Mouse (Mus musculus): ENCODE data around the gene Rnase1.

DNA sequence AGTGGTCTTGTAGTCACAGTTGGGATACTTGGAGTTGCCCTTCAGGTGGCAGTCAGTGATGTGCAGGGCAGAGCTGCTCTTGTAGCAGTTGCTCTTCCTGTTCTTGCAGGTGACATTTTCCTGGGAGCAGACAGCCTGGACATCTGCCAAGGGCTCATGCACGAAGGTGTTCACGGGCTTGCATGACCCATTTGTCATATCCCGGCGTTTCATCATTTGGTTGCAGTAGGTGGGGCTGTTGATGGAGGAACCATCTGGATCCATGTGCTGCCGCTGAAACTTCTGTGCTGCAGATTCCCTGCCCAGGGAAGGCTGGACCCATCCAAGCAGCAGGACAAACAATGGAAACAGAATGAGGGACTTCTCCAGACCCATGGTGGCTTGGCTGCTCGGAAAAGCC lies 1.1 kb downstream of the Rnase1 start:
- TF ChIP-seq POLR2A (IDR thresholded peaks at IDR 0.05; ENCODE audit: borderline replicate concordance, extremely low read depth, low read depth, low read length) (no peak), CTCF (IDR thresholded peaks at IDR 0.05; ENCODE audit: insufficient read depth, low read length) (no peak)
